In the genomic region with DNA sequence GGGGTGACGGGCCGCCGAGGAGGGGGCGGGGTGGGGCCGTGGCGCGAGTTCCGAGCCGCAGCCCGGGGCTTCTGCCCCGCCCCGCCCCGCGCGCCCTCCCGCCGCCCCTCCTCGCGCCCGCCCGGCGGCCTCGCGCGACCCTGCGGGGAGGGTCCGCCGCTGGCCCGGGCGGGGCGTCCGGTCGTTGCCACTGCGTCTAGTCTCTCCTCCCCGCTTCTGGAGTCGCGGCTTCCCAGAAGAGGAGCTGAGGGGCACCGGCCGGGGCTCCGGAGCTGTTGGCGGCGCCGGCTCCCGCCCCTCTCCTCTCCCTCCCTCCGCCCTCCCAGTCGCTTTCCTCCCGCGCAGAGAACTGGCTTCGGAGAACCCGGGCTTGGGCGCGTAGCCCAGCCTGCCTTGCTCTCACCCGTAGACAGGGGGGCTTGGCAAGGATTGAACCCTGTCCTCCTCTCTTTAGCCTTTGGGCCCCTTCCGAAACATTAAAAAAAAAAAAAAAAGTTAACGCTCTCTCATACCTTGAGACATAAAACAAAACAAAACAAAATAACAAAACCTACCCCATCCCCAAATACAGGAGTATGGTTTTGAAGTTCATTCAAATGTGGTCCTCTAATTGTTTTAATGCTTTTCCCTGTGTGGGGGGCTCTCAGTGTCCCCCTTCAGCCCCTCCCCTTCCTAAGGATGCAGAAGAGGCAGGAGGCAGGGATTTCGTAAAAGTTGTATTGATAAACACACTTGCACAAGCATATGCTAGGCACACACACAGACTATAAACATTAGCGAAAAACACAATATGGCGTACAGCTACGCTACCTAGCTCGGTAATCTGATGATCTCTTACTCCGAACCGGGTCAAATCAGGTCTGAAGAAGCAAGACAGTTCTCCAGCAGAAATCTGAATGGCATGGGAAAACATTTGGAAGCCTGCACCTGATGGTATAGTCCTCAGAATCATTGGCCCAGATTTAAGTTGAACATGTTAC, we compare ENCODE assay signal across 8 mouse cellular contexts. TPM values are rescaled to one million over a fixed set of nuclear protein-coding genes. Genes with fewer than 3 reads are reported as not detected.
DNase-seq lines count a peak whose midpoint lies in the region; ATAC-seq and TF ChIP-seq lines count a peak whose summit lies in the region.

No protein-coding gene starts in this region.

- no peaks in the 10 kb centered on the region for H3K27me3 ChIP-seq in forebrain, embryonic 15.5 days
- no peaks in the 10 kb centered on the region for H3K27me3 ChIP-seq in lung, embryonic 14.5 days (ENCODE audit: insufficient read depth, low read length)

- H3K9me3 ChIP-seq in forebrain, embryonic 15.5 days = no peaks in the 10 kb centered on the region
- no peaks in the 10 kb centered on the region for H3K9me3 ChIP-seq in lung, embryonic 14.5 days (ENCODE audit: low read depth, low read length)

- intact Hi-C loops in heart, postnatal 36 days (cut with DNase I) = loop anchor here (1.0 kb wide), 1 partner anchor 31 kb away; no protein-coding TSS in a partner anchor

- TF ChIP-seq CTCF in layer of hippocampus, adult 2 months (conservative IDR thresholded peaks at IDR 0.05) = peak; percentile 45
- TF ChIP-seq CTCF in lung, embryonic 14.5 days (IDR thresholded peaks at IDR 0.05; ENCODE audit: low read depth) = peak; percentile 37

- WGBS in forebrain, embryonic 15.5 days = under 1% methylated on average over 20 of the region's 62 CpGs
- WGBS in lung, embryonic 14.5 days = under 1% methylated on average over 40 of the region's 62 CpGs

- no peaks in the 10 kb centered on the region for H3K36me3 ChIP-seq in forebrain, embryonic 15.5 days
- H3K36me3 ChIP-seq in lung, embryonic 14.5 days (ENCODE audit: insufficient read depth) = no peaks in the 10 kb centered on the region

- peak; percentile 29 for ATAC-seq in forebrain, embryonic 15.5 days (replicated peaks)
- peak; percentile 59 for ATAC-seq in lung, embryonic 14.5 days (ENCODE audit: insufficient read depth)

- H3K4me2 ChIP-seq in forebrain, embryonic 15.5 days (replicated peaks) = peak overlapping the region; percentile 64
- peak overlapping the region; percentile 80 for H3K4me2 ChIP-seq in lung, embryonic 14.5 days

- H3K9ac ChIP-seq in forebrain, embryonic 15.5 days (replicated peaks) = peak overlapping the region; percentile 75
- H3K9ac ChIP-seq in lung, embryonic 14.5 days = peak overlapping the region; percentile 74

- peak overlapping the region; percentile 96 for H3K4me3 ChIP-seq in forebrain, embryonic 15.5 days
- peak overlapping the region; percentile 68 for H3K4me3 ChIP-seq in layer of hippocampus, adult 2 months
- H3K4me3 ChIP-seq in lung, embryonic 14.5 days (ENCODE audit: low read depth, low read length) = peak overlapping the region; percentile 63

- H3K27ac ChIP-seq in forebrain, embryonic 15.5 days (replicated peaks) = peak overlapping the region; percentile 99
- H3K27ac ChIP-seq in layer of hippocampus, adult 2 months = peak overlapping the region; percentile 92
- peak overlapping the region; percentile 99 for H3K27ac ChIP-seq in lung, embryonic 14.5 days (ENCODE audit: low read depth)

- H3K4me1 ChIP-seq in forebrain, embryonic 15.5 days = peaks cover 22% of the 10 kb centered on the region
- no peaks in the 10 kb centered on the region for H3K4me1 ChIP-seq in lung, embryonic 14.5 days (ENCODE audit: insufficient read depth)

- DNase-seq in MN1 (ENCODE audit: low spot score) = peak; percentile 80
- peak; percentile 79 for DNase-seq in cerebellum, adult 11 months
- peak; percentile 79 to 85 for DNase-seq in heart, postnatal 36 days
- peak; percentile 35 to 55 for DNase-seq in layer of hippocampus, adult 2 months (ENCODE audit: low spot score in 2 of 2)
- DNase-seq in lung, embryonic 14.5 days = peak; percentile 86
- DNase-seq in ovary, adult 18-20 months (ENCODE audit: low spot score) = peak; percentile 77
- DNase-seq in thymus, postnatal 25 days = peak; percentile 84

RNA-seq across cellular contexts. Expression of a gene that starts 0.6 kb away (rescaled TPM):
- polyA plus RNA-seq in forebrain, embryonic 15.5 days (2015; fragmentation: Nextera tagmentation; extraction: Ambion mirVana) = 143 and 149 TPM in 2 replicates
- 100 to 1,000 TPM; 196 to 202 TPM for total RNA-seq in heart, postnatal 36 days (2021)
- 100 to 1,000 TPM; 335 to 353 TPM for total RNA-seq in layer of hippocampus, adult 2 months (2021)
- polyA plus RNA-seq in lung, embryonic 14.5 days (2014; fragmentation: Nextera tagmentation; extraction: Ambion mirVana) = 17.6 and 20.2 TPM in 2 replicates

Comparison
In these comparisons a context has a peak if more than half of its experiments do, and no peak if none do; other contexts are left out.
1. Peak in every context shown above with its lines: DNase-seq, ATAC-seq, H3K4me3 ChIP-seq and H3K27ac ChIP-seq.